20 mouse cellular contexts compared by ENCODE assay signal in the genomic region with DNA sequence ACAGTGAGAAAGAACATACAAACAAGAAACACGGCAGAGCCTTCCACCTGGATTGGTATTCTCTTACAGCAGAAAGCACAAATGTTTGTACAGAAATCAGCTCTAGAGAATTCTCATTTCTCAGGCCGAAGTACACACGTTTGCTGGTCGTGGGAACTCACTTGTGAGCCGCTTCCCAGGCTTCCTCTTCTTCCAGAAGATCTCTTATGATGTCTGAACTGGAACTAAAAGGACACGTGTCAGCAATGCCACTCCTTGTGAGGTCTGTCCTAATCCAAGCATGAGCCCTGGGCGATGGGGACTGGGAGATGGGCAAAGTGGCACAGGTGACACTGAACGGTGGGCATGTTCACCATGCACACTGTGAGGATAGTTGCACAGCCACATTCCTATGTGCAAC.
DNase-seq lines count a peak whose midpoint lies in the region; ATAC-seq and TF ChIP-seq lines count a peak whose summit lies in the region.
"Had no signal": no experiment of that assay in that cellular context is flagged by ENCODE, and none has a peak within 500 bp of the region (broad histone marks: within the 10 kb centered on the region; RNA-seq: fewer than 3 reads in every experiment).

No protein-coding gene starts in this region.

- no peaks in the 10 kb centered on the region for H3K9me3 ChIP-seq in forebrain, embryonic 15.5 days
- no peaks in the 10 kb centered on the region for H3K9me3 ChIP-seq in forebrain, embryonic 11.5 days (ENCODE audit: control insufficient read depth, low read length)
- H3K9me3 ChIP-seq in kidney, embryonic 15.5 days (replicated peaks) = no peaks in the 10 kb centered on the region
- H3K9me3 ChIP-seq: embryonic facial prominence, embryonic 15.5 days; forebrain, embryonic 10.5 days; forebrain, embryonic 13.5 days had no signal

- no peak overlapping the region for H3K9ac ChIP-seq in forebrain, embryonic 15.5 days (replicated peaks)
- no peak overlapping the region for H3K9ac ChIP-seq in forebrain, embryonic 11.5 days (ENCODE audit: low read length)
- no peak overlapping the region for H3K9ac ChIP-seq in kidney, embryonic 15.5 days
- H3K9ac ChIP-seq: embryonic facial prominence, embryonic 15.5 days; forebrain, embryonic 13.5 days had no signal

- no peak for TF ChIP-seq CTCF in kidney, adult 2 months (conservative IDR thresholded peaks at IDR 0.05; ENCODE audit: insufficient read depth, insufficient read length, low read depth, low read length)

- H3K27ac ChIP-seq in forebrain, embryonic 15.5 days (replicated peaks) = peak overlapping the region; percentile 29; the same call in 1 of the 2 replicates
- no peak overlapping the region for H3K27ac ChIP-seq in forebrain, embryonic 11.5 days (ENCODE audit: low read depth, low read length)
- no peak overlapping the region for H3K27ac ChIP-seq in kidney, embryonic 15.5 days
- no peak overlapping the region for H3K27ac ChIP-seq in kidney, adult 2 months (ENCODE audit: insufficient read depth, low read depth, low read length)
- H3K27ac ChIP-seq: embryonic facial prominence, embryonic 15.5 days; forebrain, embryonic 10.5 days; forebrain, embryonic 13.5 days had no signal

- no peaks in the 10 kb centered on the region for H3K4me1 ChIP-seq in forebrain, embryonic 15.5 days
- no peaks in the 10 kb centered on the region for H3K4me1 ChIP-seq in forebrain, embryonic 11.5 days (replicated peaks; ENCODE audit: control insufficient read depth, insufficient read depth, low read length)
- no peaks in the 10 kb centered on the region for H3K4me1 ChIP-seq in kidney, embryonic 15.5 days
- H3K4me1 ChIP-seq in kidney, adult 2 months (ENCODE audit: control insufficient read depth, insufficient read depth, low read length) = peaks cover 9% of the 10 kb centered on the region
- H3K4me1 ChIP-seq: embryonic facial prominence, embryonic 15.5 days; forebrain, embryonic 10.5 days; forebrain, embryonic 13.5 days had no signal

- H3K27me3 ChIP-seq in forebrain, embryonic 15.5 days = no peaks in the 10 kb centered on the region
- H3K27me3 ChIP-seq in forebrain, embryonic 11.5 days (ENCODE audit: control insufficient read depth, insufficient read depth, low read length) = no peaks in the 10 kb centered on the region
- no peaks in the 10 kb centered on the region for H3K27me3 ChIP-seq in kidney, embryonic 15.5 days
- no peaks in the 10 kb centered on the region for H3K27me3 ChIP-seq in kidney, adult 2 months (replicated peaks; ENCODE audit: control insufficient read depth, insufficient read depth, low read length)
- H3K27me3 ChIP-seq: embryonic facial prominence, embryonic 15.5 days; forebrain, embryonic 13.5 days had no signal

- TF ChIP-seq POLR2A in kidney, adult 2 months (IDR thresholded peaks at IDR 0.05; ENCODE audit: low read depth, low read length) = no peak

- no peak overlapping the region for H3K4me3 ChIP-seq in forebrain, embryonic 15.5 days
- no peak overlapping the region for H3K4me3 ChIP-seq in forebrain, embryonic 11.5 days (ENCODE audit: low read depth, low read length)
- H3K4me3 ChIP-seq in kidney, embryonic 15.5 days (replicated peaks) = no peak overlapping the region
- H3K4me3 ChIP-seq in kidney, adult 2 months (ENCODE audit: insufficient read depth, low read depth, low read length) = no peak overlapping the region
- H3K4me3 ChIP-seq: embryonic facial prominence, embryonic 15.5 days; erythroblast, embryonic 14.5 days; forebrain, embryonic 10.5 days; forebrain, embryonic 13.5 days had no signal

- no peak for DNase-seq in forebrain, embryonic 11.5 days (ENCODE audit: low spot score)
- no peak for DNase-seq in kidney, adult 2 months
- peak; percentile 45 to 65 for DNase-seq in kidney, postnatal 4 days
- DNase-seq in kidney, postnatal 36 days = no peak
- no peak for DNase-seq in adrenal gland, postnatal 36 days
- DNase-seq: adrenal gland, adult 2 months; adrenal gland, postnatal 10 days; adrenal gland, postnatal 25 days; cerebellum, adult 11-12 months; cerebellum, adult 2 months; cerebellum, adult 9-10 months; cerebellum, postnatal 10 days; cerebellum, postnatal 25 days had no signal

- ATAC-seq in forebrain, embryonic 15.5 days (replicated peaks) = no peak
- ATAC-seq in forebrain, embryonic 11.5 days (replicated peaks; ENCODE audit: low FRiP score) = no peak
- ATAC-seq in kidney, embryonic 15.5 days (replicated peaks; ENCODE audit: low FRiP score) = 0 out of 2 replicates have a peak, but pooled peaks have one; percentile 18
- ATAC-seq: forebrain, embryonic 13.5 days; forebrain, embryonic 16.5 days had no signal

- no peaks in the 10 kb centered on the region for H3K36me3 ChIP-seq in forebrain, embryonic 15.5 days
- no peaks in the 10 kb centered on the region; the same call in 1 of the 2 replicates for H3K36me3 ChIP-seq in forebrain, embryonic 11.5 days (ENCODE audit: control insufficient read depth, insufficient read depth, low read length)
- H3K36me3 ChIP-seq in kidney, embryonic 15.5 days = peaks cover 32% of the 10 kb centered on the region
- H3K36me3 ChIP-seq in kidney, adult 2 months (ENCODE audit: control insufficient read depth, insufficient read depth, low read length) = no peaks in the 10 kb centered on the region

- H3K4me2 ChIP-seq in forebrain, embryonic 15.5 days (replicated peaks) = no peak overlapping the region
- H3K4me2 ChIP-seq in forebrain, embryonic 11.5 days (ENCODE audit: low read depth, low read length, severe bottlenecking) = no peak overlapping the region
- no peak overlapping the region for H3K4me2 ChIP-seq in kidney, embryonic 15.5 days
- H3K4me2 ChIP-seq: embryonic facial prominence, embryonic 15.5 days; forebrain, embryonic 13.5 days had no signal

- 91% methylated on average over 8 of the region's 8 CpGs for WGBS in forebrain, embryonic 15.5 days
- 92% methylated on average over 8 of the region's 8 CpGs for WGBS in forebrain, embryonic 11.5 days
- WGBS in kidney, embryonic 15.5 days = 82% methylated on average over 8 of the region's 8 CpGs
- 71% methylated on average over 8 of the region's 8 CpGs for WGBS in kidney, adult 2 months

Comparison
In these comparisons a context has a peak if more than half of its experiments do, and no peak if none do; other contexts are left out.
1. DNase-seq: peak in kidney, postnatal 4 days (2 of 2); none in forebrain, embryonic 11.5 days (single experiment), kidney, adult 2 months (single experiment), kidney, postnatal 36 days (0 of 2) and adrenal gland, postnatal 36 days (0 of 2).